9 mouse cellular contexts compared by ENCODE assay signal in genomic region chr1:78216509-78217141, GRCm38 (mm10). TPM values are rescaled to one million over a fixed set of nuclear protein-coding genes. Genes with fewer than 3 reads are reported as not detected.
DNase-seq lines count a peak whose midpoint lies in the region; ATAC-seq and TF ChIP-seq lines count a peak whose summit lies in the region.
"Had no signal": no experiment of that assay in that cellular context is flagged by ENCODE, and none has a peak within 500 bp of the region (broad histone marks: within the 10 kb centered on the region; RNA-seq: fewer than 3 reads in every experiment).

No protein-coding gene starts in this region.

- H3K36me3 ChIP-seq in embryonic facial prominence, embryonic 10.5 days (replicated peaks), result no peaks in the 10 kb centered on the region
- no peaks in the 10 kb centered on the region for H3K36me3 ChIP-seq in hindbrain, embryonic 13.5 days
- H3K36me3 ChIP-seq in myocyte (ENCODE audit: control insufficient read depth, insufficient read depth), result no peaks in the 10 kb centered on the region

- intact Hi-C loops in left cerebral cortex, adult 2 months (cut with DNase I), result loop anchor here (2.0 to 5.0 kb wide), 3 partner anchors 94 to 239 kb away; partner anchors contain the start of gene Sgpp2
- intact Hi-C loops in left cerebral cortex, postnatal 36 days (cut with DNase I), result loop anchor here (5.0 kb wide), 1 partner anchor 206 kb away; no protein-coding TSS in a partner anchor

- H3K27ac ChIP-seq in left cerebral cortex, adult 2 months, result no peak overlapping the region
- H3K27ac ChIP-seq in embryonic facial prominence, embryonic 10.5 days (replicated peaks), result peak overlapping the region; percentile 36
- H3K27ac ChIP-seq in hindbrain, embryonic 13.5 days, result no peak overlapping the region

- H3K79me2 ChIP-seq in myocyte (ENCODE audit: control insufficient read depth, insufficient read depth), result no peaks in the 10 kb centered on the region

- no peak for TF ChIP-seq POLR2A in myocyte (IDR thresholded peaks at IDR 0.05; ENCODE audit: insufficient read length, low read depth)

- peak; percentile 71; the same call in 1 of the 2 replicates for ATAC-seq in hindbrain, embryonic 13.5 days (ENCODE audit: low FRiP score)

- WGBS in embryonic facial prominence, embryonic 10.5 days, result under 1% methylated on average over 79 of the region's 79 CpGs
- whole genome bisulfite sequencing in hindbrain, embryonic 13.5 days, result under 1% methylated on average over 59 of the region's 79 CpGs

- no peak for DNase-seq in left cerebral cortex, adult 2 months (ENCODE audit: extremely low spot score in 1 of 2, low spot score in 2 of 2)
- DNase-seq in left cerebral cortex, postnatal 36 days (ENCODE audit: low spot score in 2 of 2), result no peak
- peak; percentile 73 for DNase-seq in embryonic facial prominence, embryonic 10.5 days (ENCODE audit: low spot score)
- no peak for DNase-seq in layer of hippocampus, postnatal 14 days (ENCODE audit: low spot score in 2 of 2)
- DNase-seq in urinary bladder, postnatal 14 days (ENCODE audit: low spot score), result no peak
- DNase-seq in spleen, postnatal 4 days (ENCODE audit: low spot score in 2 of 2), result no peak

- H3K9ac ChIP-seq in hindbrain, embryonic 13.5 days, result peak overlapping the region; percentile 75

- peak overlapping the region; percentile 92 for H3K4me2 ChIP-seq in hindbrain, embryonic 13.5 days
- H3K4me2 ChIP-seq in myocyte (ENCODE audit: low read depth), result peak overlapping the region; percentile 86

- H3K27me3 ChIP-seq in embryonic facial prominence, embryonic 10.5 days (replicated peaks; ENCODE audit: low read depth, poor library complexity, severe bottlenecking), result peaks cover 100% of the 10 kb centered on the region
- H3K27me3 ChIP-seq in hindbrain, embryonic 13.5 days, result peaks cover 100% of the 10 kb centered on the region
- no peaks in the 10 kb centered on the region for H3K27me3 ChIP-seq in myocyte (ENCODE audit: control insufficient read depth, insufficient read depth, insufficient read length)

- TF ChIP-seq CTCF in left cerebral cortex, adult 2 months (IDR thresholded peaks at IDR 0.05), result no peak

- H3ac ChIP-seq in myocyte (ENCODE audit: control insufficient read depth, insufficient read length), result peak overlapping the region; percentile 8

- peak overlapping the region; percentile 29 for H3K4me3 ChIP-seq in left cerebral cortex, adult 2 months
- peak overlapping the region; percentile 66 for H3K4me3 ChIP-seq in embryonic facial prominence, embryonic 10.5 days
- H3K4me3 ChIP-seq in hindbrain, embryonic 13.5 days, result peak overlapping the region; percentile 65
- H3K4me3 ChIP-seq in myocyte, result peak overlapping the region; percentile 13

- peaks cover 31% of the 10 kb centered on the region for H3K4me1 ChIP-seq in embryonic facial prominence, embryonic 10.5 days
- H3K4me1 ChIP-seq in hindbrain, embryonic 13.5 days (replicated peaks), result peaks cover 28% of the 10 kb centered on the region

- H3K9me3 ChIP-seq in embryonic facial prominence, embryonic 10.5 days, result no peaks in the 10 kb centered on the region
- no peaks in the 10 kb centered on the region for H3K9me3 ChIP-seq in hindbrain, embryonic 13.5 days

TF ChIP-seq in myocyte, 11 proteins besides CTCF, POLR2A, EP300 and RAD21:
- no peak for TF ChIP-seq SRF (IDR thresholded peaks at IDR 0.05; ENCODE audit: control insufficient read depth, insufficient read length, low read depth)
- peak in 1 of 3 experiments; percentile 1 for TF ChIP-seq MYOG (IDR thresholded peaks at IDR 0.05; ENCODE audit: control insufficient read depth in 1 of 3, insufficient read depth in 1 of 3, insufficient read length in 2 of 3, low read depth in 2 of 3)
- no peak for TF ChIP-seq TCF3 (IDR thresholded peaks at IDR 0.05; ENCODE audit: insufficient read length, low read depth)

RNA-seq across cellular contexts. Expression of gene Pax3, which starts 19.7 kb away (rescaled TPM):
- total RNA-seq in left cerebral cortex, adult 2 months (2021), result not detected
- total RNA-seq in left cerebral cortex, postnatal 36 days (2021), result not detected
- 16.6 and 17.7 TPM in 2 replicates for polyA plus RNA-seq in embryonic facial prominence, embryonic 10.5 days (2016; fragmentation: Nextera tagmentation; extraction: Ambion mirVana)
- 17.6 and 24.4 TPM in 2 replicates for polyA plus RNA-seq in hindbrain, embryonic 13.5 days (2015; fragmentation: Nextera tagmentation; extraction: Ambion mirVana)
- 0.10 TPM for polyA plus RNA-seq in myocyte (2012; fragmentation: generic; extraction: Trizol)
- total RNA-seq in layer of hippocampus, postnatal 14 days (2021), result not detected
- total RNA-seq: neutrophil, adult 5-6 weeks had no signal

Comparison
In these comparisons a context has a peak if more than half of its experiments do, and no peak if none do; other contexts are left out.
1. H3K4me3 ChIP-seq: peak in every context shown above with its lines; median percentile 66 in embryonic facial prominence, embryonic 10.5 days; 65 in hindbrain, embryonic 13.5 days; 29 in left cerebral cortex, adult 2 months; 13 in myocyte.